Mouse (Mus musculus): ENCODE results near the gene Casp9.

DNA sequence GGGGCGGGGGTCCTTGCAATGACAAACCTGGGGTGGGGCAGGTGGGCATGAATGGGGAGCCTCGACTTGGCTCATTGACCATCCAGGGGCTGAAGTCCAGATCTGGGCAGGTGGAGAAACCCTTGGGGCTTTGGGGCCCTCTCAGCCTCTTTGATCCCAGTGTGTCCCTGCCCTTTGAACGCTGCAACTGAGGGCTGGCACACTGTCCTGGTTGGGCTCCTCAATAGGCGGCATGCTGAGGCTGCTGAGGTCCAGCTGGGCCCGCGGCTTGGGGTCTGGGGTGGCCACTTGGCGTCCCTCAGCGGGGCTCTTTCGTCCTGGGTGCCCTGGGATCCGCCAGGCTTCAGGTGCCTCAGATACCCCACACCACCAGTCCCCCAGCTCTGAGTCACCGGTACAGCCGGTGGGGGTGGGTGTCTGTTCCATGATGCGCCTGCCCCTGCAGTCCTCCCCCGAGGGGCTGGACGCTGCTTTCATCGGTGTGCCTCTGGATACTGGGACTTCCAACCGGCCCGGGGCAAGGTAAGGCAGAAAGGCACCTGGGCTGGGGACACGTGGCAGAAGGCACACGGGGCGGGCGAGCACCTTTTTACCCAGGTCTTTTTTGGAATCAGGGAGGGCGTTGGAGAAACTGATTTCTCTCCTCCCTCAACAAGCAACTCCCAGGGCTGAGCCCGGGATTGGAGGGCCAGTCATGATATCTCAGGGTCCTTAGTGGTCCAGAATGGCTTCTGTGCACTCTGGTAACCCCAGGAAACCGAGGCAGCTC lies 46.6 kb upstream of the Casp9 start, which contains the start of gene Agmat:
- TF ChIP-seq CTCF (conservative IDR thresholded peaks at IDR 0.05; ENCODE audit: low read length) (no peak), NANOG (IDR thresholded peaks at IDR 0.05; ENCODE audit: borderline replicate concordance, low read length) (no peak)
